Comparison of ENCODE assay signal across 21 mouse cellular contexts in the genomic region with DNA sequence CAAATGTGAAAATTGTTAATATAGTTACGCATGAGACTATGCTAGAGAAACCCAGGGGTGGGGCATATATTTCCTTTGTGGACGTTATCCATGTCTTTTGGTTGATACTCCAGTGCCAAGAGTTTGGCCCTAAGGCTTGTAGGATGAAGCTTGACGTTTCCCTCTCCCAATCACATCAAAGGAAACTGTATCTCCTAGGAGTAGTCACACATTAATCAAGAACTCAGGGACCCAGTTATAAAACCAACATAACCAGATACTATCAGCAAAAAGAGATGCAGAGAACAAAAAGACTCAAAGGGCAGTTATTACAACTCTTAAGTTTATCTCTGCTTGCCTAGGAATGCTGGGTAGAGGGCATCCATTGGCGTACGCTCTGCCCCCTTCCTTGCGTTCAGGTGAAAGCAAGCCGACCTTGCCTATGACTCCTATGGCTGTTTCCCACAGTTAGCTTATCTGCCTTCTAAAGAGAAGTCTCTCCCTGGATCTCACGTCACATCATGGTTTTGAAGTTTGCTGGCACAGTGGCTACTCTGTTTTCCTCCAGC.
"Had no signal": no experiment of that assay in that cellular context is flagged by ENCODE, and none has a peak within 500 bp of the region (broad histone marks: within the 10 kb centered on the region; RNA-seq: fewer than 3 reads in every experiment).

No protein-coding gene starts in this region.

- H3K27ac ChIP-seq: liver, embryonic 15.5 days; lung, embryonic 15.5 days; midbrain, embryonic 10.5 days; midbrain, embryonic 12.5 days; neural tube, embryonic 13.5 days; neural tube, embryonic 15.5 days had no signal

- H3K4me2 ChIP-seq: liver, embryonic 15.5 days; lung, embryonic 15.5 days; midbrain, embryonic 12.5 days; neural tube, embryonic 13.5 days; neural tube, embryonic 15.5 days had no signal

- ATAC-seq: liver, postnatal 0 days; lung, postnatal 0 days; midbrain, embryonic 16.5 days had no signal

- H3K36me3 ChIP-seq: liver, embryonic 15.5 days; lung, embryonic 15.5 days; midbrain, embryonic 10.5 days; midbrain, embryonic 12.5 days; neural tube, embryonic 13.5 days; neural tube, embryonic 15.5 days had no signal

- H3K4me1 ChIP-seq: liver, embryonic 15.5 days; midbrain, embryonic 10.5 days; midbrain, embryonic 12.5 days; neural tube, embryonic 13.5 days; neural tube, embryonic 15.5 days had no signal

- H3K9me3 ChIP-seq: liver, embryonic 15.5 days; lung, embryonic 15.5 days; midbrain, embryonic 10.5 days; midbrain, embryonic 12.5 days; neural tube, embryonic 13.5 days; neural tube, embryonic 15.5 days had no signal

- H3K4me3 ChIP-seq: liver, embryonic 15.5 days; lung, embryonic 15.5 days; midbrain, embryonic 10.5 days; midbrain, embryonic 12.5 days; myocyte; neural tube, embryonic 13.5 days; neural tube, embryonic 15.5 days had no signal

- DNase-seq: liver, postnatal 0 days; lung, adult 2 months; lung, postnatal 14 days; lung, postnatal 4 days; midbrain, embryonic 14.5 days; retina, postnatal 1 day; right cerebral cortex, adult 18-20 months; right cerebral cortex, postnatal 14 days; spleen, adult 18-20 months; thymus, adult 2 months; thymus, postnatal 25 days; thymus, postnatal 4 days had no signal

- H3K27me3 ChIP-seq: liver, embryonic 15.5 days; lung, embryonic 15.5 days; midbrain, embryonic 12.5 days; neural tube, embryonic 13.5 days; neural tube, embryonic 15.5 days had no signal

- H3K9ac ChIP-seq: liver, embryonic 15.5 days; liver, postnatal 0 days; lung, embryonic 15.5 days; midbrain, embryonic 12.5 days; neural tube, embryonic 13.5 days; neural tube, embryonic 15.5 days had no signal
